Mouse (Mus musculus) megakaryocyte, embryonic 14.5 days (primary cell): ENCODE results near the gene Cort.

ENCODE experiments used
- FLI1 ChIP-seq: IDR thresholded peaks from 2 replicates; pipeline ENCODE4 v1.6.1; 2012; ENCODE audit warnings: low read length, inconsistent platforms, mixed read lengths
- GATA1 ChIP-seq: IDR thresholded peaks from 3 replicates; pipeline ENCODE4 v1.6.1; 2012; ENCODE audit warnings: mixed read lengths, low read length, inconsistent platforms, borderline replicate concordance

DNA sequence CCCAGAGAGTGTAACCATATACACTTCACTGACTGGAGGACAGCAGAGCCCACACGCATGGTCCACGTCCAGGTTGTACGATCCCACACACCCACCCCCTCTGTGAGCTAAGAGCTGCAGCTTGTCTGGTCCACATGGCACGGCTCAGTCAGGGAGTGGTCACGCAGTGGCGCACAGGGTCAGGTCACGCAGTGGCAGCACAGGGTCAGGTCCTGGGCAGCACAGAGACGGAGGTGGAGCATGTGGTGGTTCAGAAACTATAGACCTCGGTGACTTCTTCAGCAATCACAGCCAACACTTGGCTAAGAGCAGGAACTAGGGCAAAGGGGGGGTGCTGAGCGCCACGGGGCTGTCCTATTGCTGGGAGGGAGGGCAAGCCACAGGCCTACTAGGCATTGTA is 23.7 kb upstream of the Cort start:
- TF ChIP-seq GATA1 (no peak), FLI1 (no peak)
